Mouse (Mus musculus): ENCODE results near the gene Ist1.

- TF ChIP-seq CTCF (IDR thresholded peaks at IDR 0.05; ENCODE audit: borderline replicate concordance, insufficient read depth, low read length) (no peak), POLR2A (IDR thresholded peaks at IDR 0.05; ENCODE audit: low read depth, low read length) (no peak)
Observed at GRCm38 (mm10) chr8:109714961-109715360, 21.9 kb upstream of the Ist1 start.
